Mouse (Mus musculus): ENCODE results near the gene Gm49322.

The Gm49322 gene

DNA sequence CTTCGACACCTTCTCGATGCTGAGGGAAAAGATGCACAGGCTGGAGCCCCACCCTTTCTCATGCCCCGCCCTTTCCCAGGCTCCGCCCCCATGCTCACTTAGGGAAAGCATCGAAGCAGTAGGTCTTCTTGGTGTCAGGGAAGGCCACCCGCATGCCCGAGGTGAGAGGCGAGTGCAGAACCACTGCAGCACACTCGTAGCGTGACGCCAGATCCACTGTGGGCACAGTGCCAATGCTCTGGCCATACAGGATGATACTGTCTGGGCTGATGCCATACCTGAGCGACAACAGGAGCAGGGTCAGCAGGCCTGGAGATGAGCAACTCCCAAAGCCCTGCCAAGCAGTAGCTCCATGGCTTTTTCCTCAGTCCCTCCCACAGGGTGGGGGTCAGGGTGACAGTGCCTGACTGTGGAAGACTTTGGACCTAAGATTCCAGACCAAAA is 21.8 kb upstream of the Gm49322 start:
- no peak for DNase-seq

DNA sequence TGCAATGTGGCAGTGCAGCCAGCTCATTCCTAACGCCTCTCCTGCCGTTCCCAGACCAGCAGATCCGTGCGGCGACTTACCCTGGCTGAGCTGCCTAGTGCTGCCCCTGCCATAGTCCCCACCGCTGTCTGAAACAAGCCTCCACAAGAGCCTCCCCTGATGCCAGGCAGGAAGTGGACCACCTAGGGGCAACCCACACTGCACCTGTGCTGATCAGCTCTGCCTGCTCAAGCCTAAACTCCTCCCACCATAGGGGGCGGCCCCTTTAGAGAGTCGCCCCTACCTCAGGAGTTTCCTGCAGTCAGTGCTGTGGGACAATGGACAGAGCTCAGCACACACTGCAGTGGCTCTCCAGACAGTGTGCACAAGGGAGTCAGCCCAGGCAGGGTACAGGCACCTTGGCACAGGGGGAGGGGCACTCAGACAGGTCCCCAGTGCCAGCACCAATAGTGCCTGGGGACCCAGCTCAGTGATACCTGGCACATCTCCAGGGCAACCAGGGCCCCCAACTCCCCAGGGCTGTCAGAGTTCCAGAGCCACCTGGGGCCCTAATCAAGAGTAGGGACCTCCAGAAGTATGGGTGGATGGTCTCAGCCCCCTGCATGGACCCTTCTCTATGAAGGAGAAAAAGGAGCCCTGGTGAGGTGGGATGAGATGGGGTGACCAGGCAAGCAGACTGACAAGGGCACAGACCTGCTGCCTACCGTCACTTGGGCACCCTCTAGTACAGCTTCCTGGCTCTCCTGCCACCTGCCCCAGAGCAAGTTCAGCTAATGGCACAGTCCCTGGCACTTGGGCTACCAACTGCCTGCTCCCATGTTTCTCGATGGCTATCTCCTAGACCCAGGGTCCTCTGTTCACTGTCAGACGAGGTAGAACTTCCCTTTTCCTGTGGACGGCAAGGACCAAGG is 20.9 kb upstream of the Gm49322 start:
- no peak for DNase-seq

DNA sequence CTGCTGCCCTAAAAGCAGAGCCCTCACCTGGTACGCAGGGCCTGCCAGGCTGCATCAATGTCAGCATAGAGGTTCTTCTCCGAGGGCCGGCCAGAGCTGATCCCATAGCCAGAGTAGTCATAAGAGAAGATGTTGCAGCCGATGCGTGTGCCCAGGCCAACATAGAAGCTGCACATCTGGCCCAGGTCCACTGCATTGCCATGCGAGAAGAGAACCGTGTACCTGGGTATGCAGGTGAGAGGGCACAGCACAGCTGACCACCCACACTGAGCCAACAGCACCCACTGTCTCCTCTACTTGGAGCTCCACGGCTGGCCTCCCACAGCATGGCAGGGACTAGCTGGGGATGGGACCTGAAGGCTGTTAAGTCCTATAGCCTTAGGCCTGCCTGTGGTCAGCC is 20.2 kb upstream of the Gm49322 start:
- no peak for DNase-seq

DNA sequence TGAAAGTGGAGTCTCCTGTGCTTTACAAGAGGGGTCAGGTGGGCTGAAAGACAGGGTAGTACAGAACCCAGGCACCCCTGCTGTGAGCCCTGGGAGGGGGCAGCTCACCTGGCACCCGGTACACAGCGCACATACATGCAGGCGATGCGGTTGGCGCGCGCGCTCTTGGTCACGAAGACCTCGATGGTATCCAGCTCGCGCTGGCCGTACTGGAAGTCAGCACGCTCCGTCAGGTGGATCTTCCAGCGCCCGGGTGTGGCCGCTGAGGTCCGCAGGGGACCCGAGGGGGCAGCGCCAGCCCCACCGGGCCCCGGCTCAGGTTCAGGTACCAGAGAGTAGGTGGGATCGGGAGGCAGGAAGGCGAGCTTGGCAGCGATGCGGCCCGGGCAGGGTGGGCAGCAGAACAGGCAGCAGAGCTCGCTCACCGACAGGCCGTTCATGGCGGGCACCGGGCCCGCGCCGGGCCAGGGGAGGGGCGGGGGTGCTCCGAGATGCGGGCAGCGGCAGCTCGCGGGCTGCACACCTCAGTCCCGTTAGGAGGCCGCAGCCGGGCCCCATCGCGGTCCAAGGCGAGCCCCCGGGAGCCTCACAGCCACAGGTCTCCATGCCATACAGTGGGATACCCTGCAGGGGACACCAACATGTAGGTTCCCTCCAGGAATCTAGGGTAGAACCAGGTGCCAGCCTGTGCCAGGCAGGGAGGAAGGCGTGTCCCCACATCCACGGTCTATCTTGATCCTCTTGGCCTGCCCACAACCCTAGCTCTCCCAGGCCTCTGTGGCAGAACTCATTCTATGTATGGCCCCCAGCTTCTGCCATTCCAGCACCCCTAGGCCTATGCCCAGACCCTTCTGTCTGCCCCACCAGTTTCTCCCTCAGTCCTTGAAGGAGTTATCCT is 19.2 kb upstream of the Gm49322 start:
- DNase-seq: no peak

DNA sequence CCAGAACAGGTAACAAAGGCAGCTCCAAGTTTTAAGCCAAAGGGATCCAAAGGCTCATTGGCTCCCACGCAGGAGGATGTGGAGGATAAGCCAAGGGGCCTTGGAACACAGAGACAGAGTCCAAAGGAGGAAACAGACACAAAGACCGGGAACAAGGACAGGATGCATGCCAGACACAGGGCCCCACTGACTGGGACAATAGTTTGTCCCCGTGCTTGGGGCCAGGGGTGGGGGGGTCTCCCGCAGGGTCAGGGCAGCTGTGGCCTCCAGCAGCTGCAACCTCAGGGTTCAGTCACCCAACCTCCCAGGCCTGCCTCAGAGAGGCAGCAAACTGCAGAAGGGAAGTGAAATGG is 18.5 kb upstream of the Gm49322 start:
- DNase-seq: no peak

DNA sequence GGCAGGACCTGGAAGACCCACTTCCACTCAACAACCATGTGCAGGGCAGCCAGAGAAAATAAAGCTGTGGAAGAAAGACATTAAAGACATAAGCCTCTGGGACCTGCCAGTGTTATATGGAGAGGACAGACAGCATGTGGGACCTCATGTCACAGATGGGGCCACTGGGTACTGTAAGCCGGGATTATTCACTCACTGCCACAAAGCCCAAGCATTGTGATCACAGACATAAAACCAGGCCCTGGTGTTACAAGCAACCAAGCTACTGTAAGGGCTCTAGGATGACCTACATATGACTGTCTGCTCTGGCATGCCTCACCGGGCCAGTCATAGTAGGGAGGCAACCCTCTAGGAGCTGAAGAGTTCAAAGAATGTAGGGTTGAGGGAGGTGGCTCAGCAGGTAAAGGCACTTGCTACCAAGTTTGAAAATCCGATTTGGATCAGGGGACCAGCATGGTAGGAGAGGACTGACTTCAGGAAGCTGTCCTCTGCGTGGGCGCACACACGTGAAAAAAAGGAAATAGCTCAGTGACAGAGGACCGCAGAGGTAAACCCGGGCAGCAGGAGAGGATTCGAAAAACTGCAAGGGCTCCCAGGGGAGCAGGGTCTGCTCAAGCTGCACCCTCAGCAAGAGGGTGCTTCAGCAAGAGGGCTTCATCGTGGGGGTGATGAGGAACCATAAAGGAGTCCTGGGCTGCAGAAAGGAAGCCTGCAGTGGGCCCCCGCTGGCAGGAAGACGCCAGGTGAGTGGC is 16.5 kb upstream of the Gm49322 start:
- no peak for DNase-seq

DNA sequence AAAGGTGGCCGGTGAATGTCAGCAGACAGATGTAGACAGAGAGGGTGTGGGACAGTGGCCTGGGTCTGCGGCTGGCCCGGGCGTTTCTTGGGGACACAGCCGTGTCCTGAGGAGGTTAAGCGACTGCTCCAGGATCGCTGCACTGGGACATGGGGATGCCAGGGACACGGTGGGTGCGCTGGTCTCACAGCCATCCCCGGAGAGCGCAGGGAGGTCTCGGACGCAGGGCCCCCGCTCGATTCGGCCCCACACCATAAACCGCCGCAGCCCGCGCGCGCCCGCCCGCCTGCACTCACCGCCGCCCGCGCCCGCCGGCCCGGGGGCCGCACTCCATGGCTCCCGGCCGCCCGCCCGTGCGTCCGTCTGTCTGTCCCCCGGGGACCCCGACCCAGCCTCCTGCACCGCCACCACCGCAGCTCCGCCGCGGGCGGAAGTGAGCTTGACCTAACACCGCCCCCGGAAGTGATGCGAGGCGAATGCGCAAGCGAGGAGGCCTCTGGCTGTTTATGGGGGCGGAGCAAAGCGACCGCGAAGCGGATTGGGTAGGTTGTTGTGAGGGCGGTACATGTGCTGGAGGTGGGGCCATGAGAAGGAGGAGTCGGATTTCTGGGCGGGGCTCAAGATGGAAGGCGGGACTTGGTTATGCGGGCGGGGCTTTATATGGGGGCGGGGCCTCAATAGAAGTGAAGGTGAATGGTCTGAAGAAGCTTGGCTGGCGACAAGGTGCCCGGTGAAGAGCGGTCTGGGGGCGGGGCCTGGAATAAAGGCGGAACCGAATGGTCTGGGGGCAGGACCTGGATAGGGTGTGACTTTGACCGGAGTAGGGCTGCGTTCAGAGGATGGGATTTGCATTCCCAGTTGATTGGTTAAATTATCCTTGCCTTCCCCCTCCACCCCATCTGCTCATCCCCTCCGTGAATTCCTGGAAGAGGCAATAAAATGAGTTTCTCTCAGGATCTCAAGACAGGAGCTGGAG is 15.7 kb upstream of the Gm49322 start, which contains the start of gene Abhd17a:
Gene Abhd17a, minus strand, starts transcription at position 463 of the 976 bp plus-strand sequence.
- peak; percentile 99 for DNase-seq

DNA sequence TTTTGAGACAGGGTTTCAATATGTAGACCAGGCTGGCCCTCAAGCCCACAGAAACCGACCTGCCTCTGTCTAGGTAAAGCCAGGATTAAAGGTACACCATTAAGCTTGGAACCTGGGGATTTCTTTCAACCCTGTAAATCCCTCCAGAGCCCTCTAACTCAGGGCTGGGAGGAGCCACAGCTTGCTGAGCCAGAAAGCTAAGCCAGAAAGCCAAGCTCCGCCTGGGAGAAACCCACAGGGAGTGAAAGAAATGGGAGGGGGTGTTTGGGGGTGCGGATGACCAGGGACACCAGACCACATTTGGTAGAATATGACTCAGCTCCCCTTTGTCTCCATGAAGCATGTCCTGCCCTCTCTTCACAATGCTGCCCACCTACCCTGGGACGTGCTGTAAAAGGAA is 9.5 kb upstream of the Gm49322 start:
- DNase-seq: no peak

DNA sequence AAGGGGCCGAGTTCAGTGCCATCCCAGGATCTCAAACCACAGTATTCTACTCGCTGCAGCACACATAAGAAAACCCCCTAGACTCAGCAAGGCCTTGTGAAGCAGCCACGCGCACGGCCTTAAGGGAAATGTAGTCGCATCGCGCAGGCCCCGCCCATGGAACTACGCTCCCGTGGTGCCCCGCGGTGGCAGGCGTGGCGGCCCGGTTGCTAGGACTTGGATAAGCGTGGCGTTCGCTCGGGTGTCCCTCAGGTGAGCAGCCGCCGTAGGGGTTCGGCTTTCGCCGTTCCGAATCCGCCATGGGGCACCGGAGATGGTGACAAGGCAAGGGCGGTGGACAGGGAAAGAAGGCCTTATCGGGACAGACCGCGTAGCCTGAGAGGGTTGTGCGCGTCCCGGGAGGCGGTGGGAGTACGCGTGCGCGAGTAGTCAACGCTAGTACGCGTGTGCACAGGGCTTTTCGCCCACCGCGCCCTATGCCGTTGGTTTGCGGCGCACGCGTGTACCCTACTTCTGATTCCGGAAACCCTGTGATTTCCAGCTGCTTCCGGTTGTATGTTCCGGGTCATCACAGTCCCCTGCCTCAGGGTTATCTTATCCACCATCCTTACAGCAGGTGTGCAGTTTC is 3.0 kb upstream of the Gm49322 start, which contains the start of the genes Scamp4 and Adat3:
Gene Scamp4, plus strand, starts transcription at position 175 of the 628 bp plus-strand sequence.
Gene Adat3, plus strand, starts transcription at position 183 of the 628 bp plus-strand sequence.
- DNase-seq: peak; percentile 99

DNA sequence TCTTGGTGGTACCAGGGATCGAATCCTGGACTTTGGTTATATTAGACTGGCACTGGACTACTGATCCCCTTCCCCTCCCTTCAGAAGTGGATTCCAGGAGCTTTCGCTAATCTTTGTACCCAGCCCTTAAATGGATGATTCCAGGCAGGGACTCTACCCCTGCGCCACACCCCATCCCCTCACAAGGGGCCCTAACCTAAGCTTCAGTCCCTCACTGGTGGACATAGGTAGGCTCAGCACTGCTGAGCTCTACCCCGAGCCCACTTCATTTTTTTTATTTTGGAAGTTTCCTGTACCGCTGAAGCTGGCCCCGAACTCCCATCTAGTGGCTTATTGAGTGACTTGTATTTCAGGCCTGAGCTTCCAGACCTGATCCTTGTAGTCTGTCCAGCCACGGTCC is 2.5 kb upstream of the Gm49322 start:
- DNase-seq: no peak

DNA sequence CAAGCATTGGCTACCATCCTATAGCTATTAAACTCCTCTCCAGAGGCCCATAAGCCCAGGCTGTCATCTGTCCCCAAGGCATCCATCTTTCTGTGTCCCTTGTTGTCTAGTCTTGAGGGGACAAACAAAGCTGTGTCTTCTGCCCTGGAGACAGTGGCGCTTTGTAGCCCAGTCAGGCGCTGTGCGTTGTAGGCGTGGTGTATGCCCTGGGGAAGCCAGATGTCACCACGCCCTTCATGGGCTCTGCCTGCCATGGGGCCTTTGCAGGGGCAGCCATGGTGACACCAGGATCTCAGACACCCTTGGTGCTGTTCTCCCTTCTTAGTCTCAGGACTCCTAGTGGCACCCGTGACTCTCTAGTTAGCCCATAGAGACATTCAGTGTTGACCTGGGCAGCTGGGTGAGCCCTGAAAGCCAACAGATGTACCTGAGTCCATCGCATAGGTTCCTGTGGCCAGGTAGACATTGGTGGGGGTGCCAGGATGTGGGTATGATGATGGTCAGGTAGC is 1.8 kb upstream of the Gm49322 start:
- DNase-seq: no peak

DNA sequence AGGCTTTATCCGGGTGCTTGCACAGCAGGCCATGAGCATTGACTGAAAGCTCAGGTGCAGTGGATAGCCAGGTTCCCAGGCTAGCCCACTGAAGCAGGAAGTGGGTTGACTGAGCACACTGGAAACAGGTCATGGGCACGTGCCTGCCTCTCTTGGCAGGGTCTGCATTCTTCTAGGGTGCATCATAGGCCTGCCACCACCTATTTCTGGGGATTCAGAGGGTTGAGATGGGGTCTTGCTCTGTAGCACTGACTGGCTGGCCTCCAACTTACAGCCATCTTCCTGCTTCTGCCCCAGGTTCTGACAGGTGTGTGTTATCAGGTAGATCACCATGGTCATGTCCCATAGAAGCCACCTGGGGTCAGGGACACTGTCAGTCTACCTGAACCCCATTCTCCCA is 833 bp upstream of the Gm49322 start:
- DNase-seq: no peak

DNA sequence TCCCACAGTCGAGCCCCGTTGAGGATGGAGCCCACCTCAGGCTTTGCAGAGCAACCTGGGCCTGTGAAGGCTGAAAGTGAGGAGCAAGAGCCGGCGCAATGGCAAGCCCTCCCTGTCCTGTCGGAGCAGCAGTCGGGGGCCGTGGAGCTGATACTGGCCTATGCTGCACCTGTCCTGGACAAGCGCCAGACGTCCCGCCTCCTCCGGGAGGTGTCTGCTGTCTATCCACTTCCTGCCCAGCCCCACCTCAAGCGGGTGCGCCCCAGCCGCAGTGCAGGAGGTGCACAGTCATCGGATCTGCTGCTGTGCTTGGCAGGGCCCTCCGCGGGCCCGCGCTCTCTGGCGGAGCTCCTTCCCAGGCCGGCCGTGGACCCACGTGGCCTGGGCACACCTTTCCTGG is 485 bp downstream of the Gm49322 start:
- no peak for DNase-seq

DNA sequence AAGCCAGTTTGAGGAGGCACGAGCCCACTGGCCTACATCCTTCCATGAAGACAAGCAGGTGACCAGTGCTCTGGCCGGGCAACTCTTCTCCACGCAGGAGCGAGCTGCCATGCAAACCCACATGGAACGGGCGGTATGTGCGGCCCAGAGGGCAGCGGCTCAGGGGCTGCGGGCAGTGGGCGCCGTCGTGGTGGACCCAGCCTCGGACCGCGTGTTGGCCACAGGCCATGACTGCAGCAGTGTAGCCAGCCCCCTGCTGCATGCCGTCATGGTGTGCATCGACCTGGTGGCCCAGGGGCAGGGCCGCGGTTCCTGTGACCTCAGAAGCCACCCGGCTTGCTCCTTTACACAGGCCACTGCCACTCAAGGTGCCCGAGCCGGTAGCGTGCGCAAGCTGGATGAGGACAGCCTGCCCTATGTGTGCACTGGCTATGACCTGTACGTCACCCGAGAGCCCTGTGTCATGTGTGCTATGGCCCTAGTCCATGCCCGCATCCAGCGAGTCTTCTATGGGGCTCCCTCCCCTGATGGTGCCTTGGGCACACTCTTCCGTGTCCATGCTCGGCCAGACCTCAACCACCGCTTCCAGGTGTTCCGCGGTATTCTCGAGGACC is 1.0 kb downstream of the Gm49322 start:
- DNase-seq: no peak

DNA sequence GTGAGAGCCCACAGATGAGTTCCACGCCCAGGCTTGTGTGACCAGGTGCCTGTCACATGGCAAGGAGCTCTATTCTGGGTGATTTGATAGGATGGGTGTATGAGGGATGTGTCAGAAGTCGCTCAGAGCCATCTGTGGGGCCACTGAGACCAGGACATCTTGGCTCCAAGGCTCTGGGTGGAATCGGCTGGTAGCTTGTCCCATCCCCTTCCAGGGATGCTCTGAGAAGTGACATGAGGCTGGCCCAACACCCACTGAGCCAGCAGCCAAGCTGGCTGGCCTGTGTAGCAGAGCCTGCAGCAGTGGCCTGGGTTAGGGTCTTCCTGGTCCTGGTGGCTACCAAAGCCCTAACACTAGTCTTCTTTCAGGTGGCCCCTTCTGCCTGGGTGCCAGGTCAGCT is 2.6 kb downstream of the Gm49322 start:
- DNase-seq: no peak

DNA sequence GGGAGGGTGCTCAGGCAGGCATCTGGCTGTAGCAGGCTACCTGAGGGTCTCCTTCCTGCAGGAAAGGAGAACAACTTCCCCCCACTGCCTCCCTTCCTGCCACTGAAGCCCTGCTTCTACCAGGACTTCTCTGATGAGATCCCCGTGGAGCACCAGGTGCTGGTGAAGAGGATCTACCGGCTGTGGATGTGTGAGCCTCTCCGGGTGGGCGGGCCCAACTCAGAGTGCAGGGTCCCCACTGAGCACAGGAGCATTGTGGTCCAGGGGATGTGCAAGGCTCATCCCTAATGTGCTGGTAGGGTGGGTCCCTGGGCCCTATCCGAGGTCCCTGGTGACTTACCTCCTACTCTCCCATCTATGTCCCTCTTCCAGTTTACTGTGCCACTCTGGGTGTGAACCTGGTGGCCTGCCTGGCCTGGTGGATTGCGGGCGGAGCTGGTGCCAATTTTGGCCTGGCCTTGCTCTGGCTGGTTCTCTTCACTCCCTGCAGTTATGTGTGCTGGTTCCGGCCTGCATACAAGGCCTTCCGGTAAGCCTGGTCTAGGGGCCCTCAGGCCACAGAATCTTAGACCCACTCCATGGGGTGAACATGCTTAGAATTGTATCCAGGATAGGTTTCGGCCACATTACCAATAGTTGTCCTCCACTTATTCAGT is 3.6 kb downstream of the Gm49322 start:
- DNase-seq: no peak

DNA sequence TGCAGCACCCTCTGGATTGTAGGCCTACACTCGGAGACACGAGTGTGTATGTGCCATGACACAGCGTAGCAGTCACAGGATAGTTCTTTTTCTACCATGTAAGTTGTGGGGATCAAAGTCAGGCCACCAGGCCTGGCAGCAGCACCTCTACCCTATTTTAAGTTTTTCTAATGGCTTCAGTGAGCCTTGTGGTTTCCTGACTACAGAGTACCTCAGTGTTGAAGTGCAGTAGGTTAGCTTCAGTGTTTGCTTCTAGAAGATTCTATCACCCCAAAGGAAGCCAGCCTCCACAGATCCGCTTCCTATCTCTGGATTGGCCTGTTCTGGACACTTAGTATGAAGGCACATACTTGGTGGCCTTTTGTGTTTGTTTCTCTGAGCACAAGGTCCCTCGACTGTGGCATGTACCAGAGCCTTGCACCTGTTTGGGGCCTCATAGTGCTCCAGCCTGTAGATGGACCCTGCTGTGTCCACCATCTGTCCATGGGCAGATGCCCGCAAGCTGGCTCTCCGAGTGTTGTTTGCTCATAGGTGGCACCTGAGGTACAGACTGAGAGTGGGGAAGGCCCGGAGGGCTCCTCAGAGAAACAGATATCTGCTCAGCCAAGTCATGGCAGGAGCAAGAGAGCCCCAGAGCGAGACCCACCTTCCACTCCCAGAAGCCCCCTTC is 4.4 kb downstream of the Gm49322 start:
- DNase-seq: no peak

DNA sequence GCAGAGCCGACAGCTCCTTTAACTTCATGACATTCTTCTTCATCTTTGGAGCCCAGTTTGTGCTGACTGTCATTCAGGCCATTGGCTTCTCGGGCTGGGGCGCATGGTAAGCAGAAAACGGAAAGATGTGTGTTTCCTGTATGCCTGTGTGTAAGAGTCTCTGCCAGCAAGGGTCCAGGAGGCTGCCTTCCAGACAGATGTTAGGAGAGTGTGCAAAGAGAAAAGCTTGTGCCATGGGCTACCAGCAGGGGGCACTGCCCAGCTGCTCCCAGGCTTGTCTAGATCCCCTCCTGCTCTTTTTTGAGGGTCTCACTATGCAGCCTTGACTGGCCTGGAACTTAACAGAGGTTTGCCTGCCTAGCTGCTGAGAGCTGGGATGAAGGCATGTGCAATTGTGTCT is 5.2 kb downstream of the Gm49322 start:
- DNase-seq: peak; percentile 61

DNA sequence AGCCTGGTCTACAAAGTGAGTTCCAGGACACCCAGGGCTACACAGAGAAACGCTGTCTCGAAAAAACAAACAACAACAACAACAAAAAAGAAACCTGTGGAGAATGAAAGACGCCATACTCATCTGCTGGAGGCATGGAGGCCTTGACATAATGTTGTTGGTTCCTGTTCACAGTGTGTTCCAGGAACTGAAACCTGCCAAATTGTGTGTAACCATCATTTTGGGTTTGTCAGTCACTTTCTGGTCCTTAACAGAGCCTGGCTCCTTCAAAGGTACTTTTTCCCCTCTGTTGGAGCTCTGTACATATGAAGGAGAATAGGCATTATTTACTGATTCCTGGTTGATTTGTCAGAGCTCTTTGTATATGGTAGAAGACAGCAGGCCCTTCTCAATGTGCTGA is 6.1 kb downstream of the Gm49322 start:
- no peak for DNase-seq
